ENCODE assay signal across 9 mouse cellular contexts in the genomic region with DNA sequence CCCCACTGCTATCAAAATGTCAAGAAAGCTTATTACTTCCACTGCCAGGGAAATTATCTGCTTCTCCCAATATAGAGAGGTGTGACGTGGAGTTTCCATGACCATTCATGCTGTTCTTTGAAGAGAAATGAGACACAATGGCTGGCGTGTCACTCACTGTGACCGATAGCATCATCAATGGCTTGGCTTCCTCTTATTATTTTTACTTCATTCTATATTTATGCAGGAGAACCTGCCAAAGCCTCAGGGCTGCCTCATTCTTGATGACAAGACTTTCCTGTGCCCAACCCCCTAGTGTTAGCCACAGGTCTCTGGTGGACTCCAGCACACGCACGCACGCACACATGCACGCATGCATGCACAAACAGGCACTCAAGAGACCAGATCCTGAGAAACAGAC.
DNase-seq lines count a peak whose midpoint lies in the region; ATAC-seq lines count a peak whose summit lies in the region.
"Had no signal": no experiment of that assay in that cellular context is flagged by ENCODE, and none has a peak within 500 bp of the region (broad histone marks: within the 10 kb centered on the region; RNA-seq: fewer than 3 reads in every experiment).

No protein-coding gene starts in this region.

- no peak overlapping the region for H3K4me3 ChIP-seq in neural tube, embryonic 13.5 days
- no peak overlapping the region for H3K4me3 ChIP-seq in lung, embryonic 15.5 days
- H3K4me3 ChIP-seq: hindbrain, embryonic 15.5 days had no signal

- DNase-seq in neural tube, embryonic 10.5 days (ENCODE audit: extremely low spot score, low spot score) = no peak
- no peak for DNase-seq in frontal cortex, postnatal 10 days (ENCODE audit: low spot score in 2 of 2)
- DNase-seq in urinary bladder, postnatal 25 days (ENCODE audit: low spot score) = no peak
- no peak for DNase-seq in left cerebral cortex, adult 11 months (ENCODE audit: low spot score)

- peaks cover 15% of the 10 kb centered on the region for H3K4me1 ChIP-seq in neural tube, embryonic 13.5 days (replicated peaks)
- peaks cover 87% of the 10 kb centered on the region for H3K4me1 ChIP-seq in lung, embryonic 15.5 days

- no peak overlapping the region for H3K4me2 ChIP-seq in neural tube, embryonic 13.5 days
- H3K4me2 ChIP-seq in lung, embryonic 15.5 days = peak overlapping the region; percentile 11; the same call in 1 of the 2 replicates
- H3K4me2 ChIP-seq: hindbrain, embryonic 15.5 days had no signal

- H3K27ac ChIP-seq in neural tube, embryonic 13.5 days (replicated peaks) = peak overlapping the region; percentile 7; the same call in 1 of the 2 replicates
- H3K27ac ChIP-seq in lung, embryonic 15.5 days = peak overlapping the region; percentile 73
- H3K27ac ChIP-seq: hindbrain, embryonic 15.5 days had no signal

- H3K27me3 ChIP-seq in neural tube, embryonic 13.5 days = no peaks in the 10 kb centered on the region
- no peaks in the 10 kb centered on the region for H3K27me3 ChIP-seq in lung, embryonic 15.5 days
- H3K27me3 ChIP-seq: hindbrain, embryonic 15.5 days had no signal

- WGBS in neural tube, embryonic 13.5 days = 76% methylated on average over 7 of the region's 7 CpGs
- WGBS in lung, embryonic 15.5 days = 64% methylated on average over 7 of the region's 7 CpGs

- H3K9ac ChIP-seq in neural tube, embryonic 13.5 days = no peak overlapping the region
- H3K9ac ChIP-seq in lung, embryonic 15.5 days = no peak overlapping the region
- H3K9ac ChIP-seq: hindbrain, embryonic 15.5 days had no signal

- H3K9me3 ChIP-seq in neural tube, embryonic 13.5 days = no peaks in the 10 kb centered on the region
- H3K9me3 ChIP-seq in lung, embryonic 15.5 days = no peaks in the 10 kb centered on the region
- H3K9me3 ChIP-seq: hindbrain, embryonic 15.5 days had no signal

- H3K36me3 ChIP-seq in neural tube, embryonic 13.5 days = no peaks in the 10 kb centered on the region
- H3K36me3 ChIP-seq in lung, embryonic 15.5 days = 0 out of 2 replicates have a peak, but pooled peaks cover 5% of the 10 kb centered on the region
- H3K36me3 ChIP-seq: hindbrain, embryonic 15.5 days had no signal

- ATAC-seq in neural tube, embryonic 13.5 days (ENCODE audit: low read depth) = no peak
- ATAC-seq in inflammation-experienced regulatory T-cells, adult 6 months = peak; percentile 43
- no peak for ATAC-seq in lung, embryonic 15.5 days (ENCODE audit: borderline replicate concordance, extremely low read depth, low FRiP score, low TSS enrichment)
- ATAC-seq in megakaryocyte progenitor cell, adult 5-6 weeks (replicated peaks; ENCODE audit: poor library complexity) = no peak
